Mouse (Mus musculus) megakaryocyte, embryonic 14.5 days (primary cell): ENCODE results near the gene Nsun7.

Experiments used
- FLI1 ChIP-seq: IDR thresholded peaks from 2 replicates; pipeline ENCODE4 v1.6.1; 2012; ENCODE audit warnings: low read length, inconsistent platforms, mixed read lengths
- GATA1 ChIP-seq: IDR thresholded peaks from 3 replicates; pipeline ENCODE4 v1.6.1; 2012; ENCODE audit warnings: mixed read lengths, low read length, inconsistent platforms, borderline replicate concordance

GRCm38 (mm10) chr5:66294106-66294625 lies 34.5 kb downstream of the Nsun7 start:
- no peak for TF ChIP-seq GATA1
- TF ChIP-seq FLI1: no peak
